Mouse (Mus musculus): ENCODE data around the gene Bcar3.

The Bcar3 gene

GRCm38 (mm10) chr3:122292300-122293222, 1.4 kb upstream of the Bcar3 start:
- peak; percentile 96 for DNase-seq

DNA sequence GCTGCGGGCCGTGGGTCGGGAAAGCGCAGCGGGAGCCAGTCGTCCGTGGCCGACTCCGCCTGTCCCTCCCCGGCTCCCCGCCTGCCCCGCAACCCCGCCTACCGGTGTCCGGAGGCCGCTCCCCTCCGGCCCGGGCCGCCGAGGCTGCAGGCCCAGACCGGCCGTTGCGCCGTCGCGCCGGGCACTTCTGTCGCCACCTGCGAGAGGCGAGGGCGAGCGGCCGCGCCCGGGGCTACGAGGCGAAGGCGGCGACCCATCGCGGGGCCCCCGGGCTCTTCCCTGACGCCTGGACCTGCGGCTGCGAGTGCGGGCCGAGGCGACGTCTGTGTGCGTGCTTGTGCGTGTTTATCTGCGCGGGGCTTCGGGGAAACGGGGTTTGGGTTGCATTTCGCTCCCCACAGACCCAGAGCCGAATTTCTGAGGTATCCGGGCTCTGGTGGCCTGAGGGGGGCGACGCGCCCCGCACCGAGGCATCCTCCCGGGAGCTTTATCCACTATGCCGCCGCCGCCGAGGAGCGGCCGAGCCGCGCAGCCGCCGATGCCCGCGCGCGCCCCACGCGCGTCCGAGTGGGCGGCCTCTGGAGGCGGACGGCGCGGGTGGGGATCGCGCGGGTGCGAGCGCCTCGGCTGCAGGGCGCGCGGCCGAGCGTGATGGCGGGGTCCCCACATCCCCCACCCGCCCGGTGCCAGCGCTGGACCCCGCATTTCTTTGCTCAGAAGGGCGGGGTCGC, 548 bp upstream of the Bcar3 start:
- no peak for DNase-seq

DNA sequence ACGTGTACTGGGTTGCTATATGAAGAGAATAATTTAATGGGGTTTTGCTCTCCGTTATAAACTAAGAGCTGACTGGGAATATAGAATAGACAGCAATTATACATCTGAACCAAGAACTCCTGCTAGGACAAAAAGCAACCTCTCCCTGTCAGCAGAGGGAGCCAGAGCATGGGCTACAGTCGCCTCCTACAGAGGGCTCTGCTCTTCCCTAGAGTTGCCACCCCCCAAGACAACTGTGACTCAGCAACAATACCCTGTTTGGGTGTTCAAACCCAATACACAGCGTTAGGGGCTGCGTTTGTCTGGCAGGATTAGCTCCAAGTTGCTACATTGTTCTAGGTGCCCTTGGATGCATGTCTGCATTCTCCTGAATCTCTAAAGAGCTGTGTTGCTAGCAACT, 1.6 kb downstream of the Bcar3 start:
- peak; percentile 66 for DNase-seq

DNA sequence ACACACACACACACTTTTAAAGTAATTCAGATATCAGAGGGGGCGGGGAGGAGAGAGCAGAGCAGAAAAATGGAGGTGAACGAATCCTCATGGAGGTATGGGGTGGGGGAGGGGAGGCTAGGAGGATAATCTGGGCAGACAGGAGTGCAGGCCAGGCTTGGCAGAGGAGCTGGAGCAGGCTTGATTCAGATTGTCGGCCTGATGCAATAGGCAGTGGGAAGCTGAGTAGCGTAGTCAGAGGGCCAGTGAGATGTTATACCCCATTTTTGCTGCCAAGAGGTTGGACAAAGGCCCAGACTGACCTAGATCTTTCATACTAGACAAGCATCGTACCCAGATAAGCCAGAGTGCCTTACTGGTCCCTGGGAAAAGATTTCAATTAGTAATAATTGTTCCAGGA, 3.0 kb downstream of the Bcar3 start:
- no peak for DNase-seq

DNA sequence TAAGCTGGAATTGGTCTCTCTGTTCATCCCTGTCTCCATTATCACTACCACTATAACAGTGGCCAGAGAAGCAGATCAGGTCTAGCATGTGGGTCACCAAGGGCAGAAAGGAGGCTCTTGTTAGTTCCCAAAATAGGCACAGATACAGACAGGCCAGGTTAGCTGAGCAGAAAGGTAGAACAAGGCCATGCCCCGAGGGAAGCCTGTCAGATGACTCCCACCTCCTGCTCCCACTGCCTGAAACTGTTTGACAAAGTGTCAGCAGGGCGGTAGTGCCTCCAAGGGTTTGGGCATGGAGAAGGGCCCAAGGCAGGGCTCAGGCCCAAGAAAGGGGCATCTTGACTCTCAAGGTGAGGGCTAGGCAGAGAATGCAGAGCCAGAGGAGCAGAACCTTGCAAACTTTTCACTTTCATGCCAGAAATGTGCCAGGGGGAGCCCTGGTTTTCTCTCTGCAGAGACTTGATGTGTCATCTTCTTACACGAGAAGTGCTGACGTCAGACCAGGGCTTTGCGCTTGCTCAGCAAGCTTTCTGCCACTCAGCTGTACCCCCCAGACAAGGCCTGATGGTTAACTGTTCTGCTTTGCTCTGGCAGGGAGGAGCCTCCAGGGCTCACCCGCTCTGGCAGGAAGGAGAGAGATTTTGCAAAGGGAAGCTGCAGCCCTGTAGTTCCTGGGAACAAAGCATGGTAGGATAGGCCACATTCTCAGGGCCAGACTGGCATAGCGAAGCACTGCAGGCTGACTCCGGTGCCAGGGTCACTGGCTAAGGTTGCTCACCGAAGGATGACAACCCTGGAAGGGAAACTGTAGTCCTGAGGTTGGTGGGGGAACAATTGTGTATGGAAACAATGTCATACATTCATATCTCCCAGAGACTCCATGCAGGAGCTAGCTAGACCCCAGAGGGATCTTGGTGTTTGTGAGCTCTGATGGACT, 7.3 kb downstream of the Bcar3 start:
- DNase-seq = peak; percentile 36

DNA sequence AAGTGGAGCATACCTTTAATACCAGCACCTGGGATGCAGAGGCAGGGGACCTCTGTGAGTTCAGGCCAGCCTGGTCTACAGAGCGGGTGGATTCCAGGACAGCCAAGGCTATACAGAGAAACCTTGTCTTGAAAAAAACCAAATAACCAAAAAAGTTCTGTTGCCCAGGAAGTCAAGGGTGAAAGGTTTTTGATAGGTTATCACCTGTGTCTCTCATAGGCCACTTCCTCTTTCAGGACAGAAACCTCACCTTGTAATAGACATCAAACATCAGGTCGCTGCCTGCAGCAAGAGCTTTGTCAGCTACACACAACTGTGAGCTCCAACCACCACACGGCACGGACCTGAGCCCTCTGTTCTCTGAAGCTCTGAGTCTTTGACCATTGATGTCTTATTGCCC, 10.6 kb downstream of the Bcar3 start:
- DNase-seq = no peak

DNA sequence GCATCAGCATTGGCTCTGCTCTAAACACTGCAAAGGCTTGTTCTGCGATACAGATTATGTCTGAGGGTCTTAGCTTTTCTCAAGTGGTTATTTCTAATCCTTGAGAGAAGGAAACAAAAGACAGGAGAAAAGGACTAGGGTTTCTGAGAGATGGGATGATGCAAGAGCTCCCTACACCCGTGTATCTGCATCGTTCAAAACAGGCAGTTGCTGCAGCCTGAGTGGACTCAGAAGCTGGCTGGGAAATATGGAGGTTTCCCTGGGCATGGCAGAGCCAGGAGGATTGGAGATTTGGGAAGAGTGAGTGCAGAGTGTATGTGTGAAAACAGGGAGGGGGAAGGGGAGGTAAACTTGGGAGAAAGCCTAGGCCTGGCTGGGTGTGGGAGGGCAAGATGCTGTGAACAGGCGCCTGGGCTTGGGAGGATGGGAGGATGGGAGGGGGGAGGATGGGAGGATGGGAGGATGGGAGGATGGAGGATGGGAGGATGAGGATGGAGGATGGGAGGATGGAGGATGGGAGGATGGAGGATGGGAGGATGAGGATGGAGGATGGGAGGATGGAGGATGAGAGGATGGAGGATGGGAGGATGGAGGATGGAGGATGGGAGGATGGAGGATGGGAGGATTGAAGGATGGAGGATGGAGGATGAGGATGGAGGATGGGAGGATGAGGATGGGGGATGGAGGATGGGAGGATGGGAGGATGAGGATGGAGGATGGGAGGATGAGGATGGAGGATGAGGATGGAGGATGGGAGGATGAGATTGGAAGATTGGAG, 14.1 kb downstream of the Bcar3 start:
- DNase-seq = no peak

- peak; percentile 14 for DNase-seq
These were observed 15.0 kb downstream of the Bcar3 start for GRCm38 (mm10) chr3:122308981-122309380.

- peak; percentile 69 for DNase-seq
These were observed 18.1 kb downstream of the Bcar3 start for GRCm38 (mm10) chr3:122312078-122312477.

GRCm38 (mm10) chr3:122312936-122313629, 19.1 kb downstream of the Bcar3 start:
- no peak for DNase-seq

DNA sequence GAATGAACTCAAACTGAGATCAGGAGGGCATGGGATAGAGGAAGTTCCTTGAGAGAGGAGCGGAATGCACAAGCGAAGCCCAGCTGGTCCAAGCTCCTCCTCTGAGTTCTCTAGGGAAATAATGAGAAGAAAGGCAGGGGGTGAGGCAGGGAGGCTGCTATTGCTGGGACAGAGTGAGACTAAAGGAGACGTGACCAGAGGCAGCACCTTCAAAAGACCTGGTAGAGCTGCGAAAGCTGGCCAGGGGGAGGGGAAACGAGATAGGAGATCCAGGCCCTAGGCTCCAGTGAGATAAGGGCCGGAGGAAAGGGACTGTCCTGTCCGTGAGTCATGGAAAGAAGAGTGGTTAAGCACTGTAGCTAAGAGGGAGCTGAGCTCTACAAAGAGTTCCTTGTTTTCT, 20.0 kb downstream of the Bcar3 start:
- no peak for DNase-seq

GRCm38 (mm10) chr3:122316621-122317020, 22.7 kb downstream of the Bcar3 start:
- DNase-seq = no peak

- DNase-seq = no peak
These were observed 23.4 kb downstream of the Bcar3 start for GRCm38 (mm10) chr3:122317339-122317738.

DNA sequence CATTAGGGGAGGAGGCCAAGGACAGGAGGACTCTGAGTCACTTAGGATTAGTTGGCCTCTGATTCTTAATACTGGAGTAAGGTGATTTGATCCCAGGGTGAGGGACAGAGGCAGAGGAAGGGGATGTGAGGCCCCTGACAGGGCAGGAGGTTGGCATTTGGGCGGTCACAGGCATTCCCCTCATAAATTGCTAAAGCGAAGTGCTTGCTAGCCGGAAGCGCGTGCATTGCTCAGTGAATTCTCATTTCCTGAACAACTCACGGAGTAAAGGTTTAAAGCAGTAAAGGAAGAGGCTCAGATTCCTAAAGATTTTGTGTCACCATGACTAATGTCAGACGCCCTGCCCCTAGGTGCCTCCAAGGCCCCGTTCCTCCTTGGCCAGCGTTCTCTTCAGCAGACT, 28.3 kb downstream of the Bcar3 start:
- DNase-seq = no peak

DNA sequence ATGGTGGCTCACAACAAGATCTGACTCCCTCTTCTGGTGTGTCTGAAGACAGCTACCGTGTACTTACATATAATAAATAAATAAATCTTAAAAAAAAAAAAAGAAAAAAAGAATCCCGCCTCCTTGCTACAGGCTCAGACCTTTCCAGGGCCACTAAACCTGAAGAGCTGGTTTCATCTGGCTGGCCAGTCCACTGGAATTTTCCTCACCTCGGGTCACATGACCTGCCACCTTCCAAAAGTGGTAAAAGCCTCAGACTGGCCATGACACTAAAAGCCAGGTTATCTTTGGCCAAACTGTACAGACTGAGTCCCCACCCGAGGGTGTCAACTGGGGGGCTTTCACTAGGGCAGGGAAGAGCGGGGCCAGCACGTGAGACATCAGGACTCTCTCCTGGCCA, 29.9 kb downstream of the Bcar3 start:
- no peak for DNase-seq

DNA sequence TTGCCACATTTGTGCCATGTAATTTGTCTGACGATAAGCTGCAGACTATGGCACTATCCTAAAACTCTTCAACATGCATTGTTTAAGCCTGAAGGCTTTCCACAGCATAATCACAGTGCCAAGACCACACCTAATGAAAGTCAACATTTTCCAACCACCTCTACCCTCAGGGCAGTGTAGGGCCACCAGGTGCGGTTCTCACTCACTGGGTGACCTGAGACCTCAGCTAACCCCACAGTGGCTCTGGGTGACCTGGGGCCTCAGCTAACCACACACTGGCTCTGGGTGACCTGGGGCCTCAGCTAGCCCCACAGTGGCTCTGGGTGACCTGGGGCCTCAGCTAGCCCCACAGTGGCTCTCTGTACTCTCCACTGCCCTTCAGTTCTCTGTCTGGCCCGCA, 30.6 kb downstream of the Bcar3 start:
- no peak for DNase-seq

GRCm38 (mm10) chr3:122330484-122330883, 36.5 kb downstream of the Bcar3 start:
- no peak for DNase-seq

DNA sequence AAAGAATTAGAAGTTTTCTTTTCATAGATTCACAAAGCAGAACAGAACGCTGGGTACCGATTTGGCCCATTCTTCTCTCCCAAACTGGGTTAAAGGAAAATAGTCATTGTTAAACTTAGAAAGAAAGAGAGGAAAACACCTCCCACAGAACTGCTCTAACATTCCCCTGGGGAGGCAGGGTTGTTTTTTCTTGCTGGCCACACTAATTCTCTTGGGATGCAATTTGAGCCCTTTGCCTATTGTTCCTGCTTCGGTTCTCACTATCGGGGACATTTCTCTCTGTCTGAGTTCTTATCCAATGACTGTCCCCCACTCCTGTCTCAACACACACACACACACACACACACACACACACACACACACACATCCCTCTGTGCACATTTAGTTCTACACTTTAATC, 39.6 kb downstream of the Bcar3 start:
- no peak for DNase-seq

DNA sequence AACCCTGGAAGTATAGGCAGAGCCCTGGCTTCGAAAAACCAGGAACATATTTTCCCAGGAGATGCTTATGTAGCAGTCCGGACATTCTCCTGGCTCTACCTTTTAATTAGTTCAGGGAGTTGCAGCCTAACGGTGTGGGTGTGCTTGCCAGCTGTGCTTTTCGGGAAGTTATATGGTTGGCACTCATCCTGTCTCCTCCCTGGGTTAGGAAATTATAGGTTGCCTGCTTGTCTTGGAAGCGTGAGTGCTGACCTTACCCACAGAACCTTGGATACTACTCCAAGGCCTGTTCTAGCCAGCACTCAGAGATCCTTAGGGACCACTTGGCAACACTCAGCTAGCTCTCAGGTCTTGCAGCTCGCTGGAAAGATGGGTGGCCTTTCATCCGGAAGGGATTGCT, 40.0 kb downstream of the Bcar3 start:
- DNase-seq = no peak

- no peak for DNase-seq
These were observed 40.4 kb downstream of the Bcar3 start for GRCm38 (mm10) chr3:122334375-122334774.

DNA sequence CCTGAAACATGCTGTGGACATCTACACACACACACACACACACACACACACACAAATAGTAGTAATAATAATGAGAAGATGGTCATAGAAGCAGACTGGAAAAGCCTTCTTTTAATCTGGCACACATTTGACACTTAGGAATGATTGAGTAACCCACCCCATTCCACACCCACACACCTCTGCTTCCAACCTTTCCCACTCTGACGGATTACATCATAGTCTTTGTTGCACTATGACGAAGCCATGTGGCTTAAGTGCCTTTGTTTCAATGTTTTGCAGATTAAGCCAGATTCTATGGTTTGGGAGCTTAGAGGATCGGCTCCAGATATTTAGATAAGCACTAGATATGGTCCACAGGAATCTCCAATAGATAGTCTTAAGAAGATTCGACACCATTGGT, 42.1 kb downstream of the Bcar3 start:
- DNase-seq = no peak

- no peak for DNase-seq
These were observed 44.1 kb downstream of the Bcar3 start for GRCm38 (mm10) chr3:122337992-122338391.
